Mouse (Mus musculus) midbrain, embryonic 14.5 days (tissue): ENCODE measurements around the gene Olfr376. TPM values are rescaled to one million over a fixed set of nuclear protein-coding genes. Genes with fewer than 3 reads are reported as not detected.

Experiments
- ATAC-seq: fragments of 200-750 bp; cut with Nextera tagmentation; 2 replicates; pipeline ENCODE4 v1.8.0; 2017; ENCODE audit warnings: moderate number of reproducible peaks, moderate library complexity; ENCODE audit not compliant: low FRiP score, low TSS enrichment
- DNase-seq: peaks from one replicate; pipeline ENCODE4 v3.0.0-alpha.2; 2015
- H3K27ac ChIP-seq: fragments of 300-500 bp; sonication (generic); replicated peaks from 2 replicates; pipeline ENCODE4 v1.5.1; 2014; ENCODE audit warnings: mild to moderate bottlenecking, low read depth, low read length, moderate library complexity
- H3K27me3 ChIP-seq: fragments of 300-500 bp; sonication (generic); 2 replicates; pipeline ENCODE4 v1.6.1; 2014; ENCODE audit warnings: low read length, control low read depth, mixed read lengths; ENCODE audit not compliant: control insufficient read depth, insufficient read depth
- H3K36me3 ChIP-seq: fragments of 300-500 bp; sonication (generic); 2 replicates; pipeline ENCODE4 v1.6.1; 2014; ENCODE audit warnings: low read length, control low read depth; ENCODE audit not compliant: control insufficient read depth, insufficient read depth
- H3K4me1 ChIP-seq: fragments of 300-500 bp; sonication (generic); 2 replicates; pipeline ENCODE4 v1.6.1; 2014; ENCODE audit warnings: mild to moderate bottlenecking, antibody characterized with exemption, low read length, control low read depth; ENCODE audit not compliant: control insufficient read depth, insufficient read depth
- H3K4me2 ChIP-seq: fragments of 300-500 bp; sonication (generic); 2 replicates; pipeline ENCODE4 v1.6.1; 2014; ENCODE audit warnings: mild to moderate bottlenecking, low read length, moderate library complexity
- H3K4me3 ChIP-seq: fragments of 300-500 bp; sonication (generic); replicated peaks from 2 replicates; pipeline ENCODE4 v1.5.1; 2014; ENCODE audit warnings: low read depth, low read length
- H3K9ac ChIP-seq: fragments of 300-500 bp; sonication (generic); replicated peaks from 2 replicates; pipeline ENCODE4 v1.6.1; 2014; ENCODE audit warnings: mild to moderate bottlenecking, low read length, moderate library complexity
- H3K9me3 ChIP-seq: fragments of 300-500 bp; sonication (generic); 2 replicates; pipeline ENCODE4 v1.6.1; 2016; ENCODE audit warnings: low read length, control low read depth, mixed read lengths; ENCODE audit not compliant: control insufficient read depth
- polyA plus RNA-seq: library from polyadenylated mRNA; unstranded; fragments of >200 nt; fragmentation: Nextera tagmentation; extraction: Ambion mirVana; gene quantifications from 2 replicates; pipeline ENCODE4 v1.2.1, GENCODE M21; 2014

The Olfr376 gene
- polyA plus RNA-seq, 1 experiment from 2014 or later = not detected

DNA sequence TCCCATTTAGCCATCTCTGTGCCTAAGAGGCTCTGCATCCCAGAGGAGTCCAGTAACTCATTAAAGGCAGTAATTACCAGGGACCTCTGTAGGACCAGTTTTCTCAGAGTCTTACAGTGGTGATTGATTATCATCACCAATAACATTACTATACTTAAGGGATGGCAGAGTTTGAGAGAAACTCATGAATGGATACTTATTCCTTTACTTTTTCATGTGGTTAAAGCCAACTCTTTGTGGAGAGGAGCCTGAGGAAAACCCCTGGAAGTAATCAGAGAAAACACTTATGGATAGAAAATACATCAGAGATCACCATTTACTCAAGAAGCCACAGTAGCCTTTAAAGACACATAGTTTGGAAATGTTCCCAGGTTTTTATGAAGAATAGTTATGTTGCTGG, 28.5 kb downstream of the Olfr376 start, which contains the start of gene Olfr1:
TSS of gene Olfr1 (minus strand) at position 101 of the 400 bp plus-strand sequence.
- no peaks in the 10 kb centered on the region for H3K36me3 ChIP-seq
- H3K9ac ChIP-seq = no peak within 1 kb of the TSS
- no peaks in the 10 kb centered on the region for H3K9me3 ChIP-seq
- no peak within 1 kb of the TSS for H3K27ac ChIP-seq
- H3K4me2 ChIP-seq = no peak within 1 kb of the TSS
- no peaks in the 10 kb centered on the region for H3K27me3 ChIP-seq
- H3K4me1 ChIP-seq = no peaks in the 10 kb centered on the region
- DNase-seq = no peak
- H3K4me3 ChIP-seq = no peak within 1 kb of the TSS
- ATAC-seq = no peak

Other genes starting within 250 kb of the Olfr376 start
- gene Haspin, start 233.0 kb upstream of the Olfr376 start, polyA plus RNA-seq = 2.1 and 2.7 TPM in 2 replicates
- gene P2rx5, start 210.8 kb upstream of the Olfr376 start, polyA plus RNA-seq = 0.12 TPM in 1 of 2 replicates, not detected in the other
- gene Emc6, start 194.2 kb upstream of the Olfr376 start, polyA plus RNA-seq = 144 and 151 TPM in 2 replicates
- gene Tax1bp3, start 194.2 kb upstream of the Olfr376 start, polyA plus RNA-seq = 149 and 165 TPM in 2 replicates
- 18.1 and 23.0 TPM in 2 replicates for gene Ctns, start 172.2 kb upstream of the Olfr376 start, polyA plus RNA-seq
- gene Shpk, start 171.8 kb upstream of the Olfr376 start, polyA plus RNA-seq = 1.1 and 1.6 TPM in 2 replicates
- 0.50 TPM in 1 of 2 replicates, not detected in the other for gene Trpv1, start 137.0 kb upstream of the Olfr376 start, polyA plus RNA-seq
- 0.12 and 0.19 TPM in 2 replicates for gene Trpv3, start 103.9 kb upstream of the Olfr376 start, polyA plus RNA-seq
- gene Aspa, start 41.6 kb upstream of the Olfr376 start, polyA plus RNA-seq = 0.55 and 0.84 TPM in 2 replicates
- not detected in 2 replicates for gene Gm49340, start 41.5 kb upstream of the Olfr376 start, polyA plus RNA-seq
- not detected in 2 replicates for gene Spata22, start 41.5 kb upstream of the Olfr376 start, polyA plus RNA-seq
- gene Olfr20, start 20.5 kb upstream of the Olfr376 start, polyA plus RNA-seq = not detected in 2 replicates
- not detected in 2 replicates for gene Olfr1, start 28.4 kb downstream of the Olfr376 start, polyA plus RNA-seq
- gene Olfr378, start 57.2 kb downstream of the Olfr376 start, polyA plus RNA-seq = not detected in 2 replicates
- not detected in 2 replicates for gene Olfr380, start 86.3 kb downstream of the Olfr376 start, polyA plus RNA-seq
- not detected in 2 replicates for gene Olfr381, start 120.4 kb downstream of the Olfr376 start, polyA plus RNA-seq
- gene Olfr382, start 146.0 kb downstream of the Olfr376 start, polyA plus RNA-seq = not detected in 2 replicates
- not detected in 2 replicates for gene Olfr385, start 221.8 kb downstream of the Olfr376 start, polyA plus RNA-seq
- gene Olfr384, start 227.3 kb downstream of the Olfr376 start, polyA plus RNA-seq = not detected in 2 replicates